Mouse (Mus musculus): Measurements from ENCODE around the gene Olfr15.

Gene Olfr15

DNA sequence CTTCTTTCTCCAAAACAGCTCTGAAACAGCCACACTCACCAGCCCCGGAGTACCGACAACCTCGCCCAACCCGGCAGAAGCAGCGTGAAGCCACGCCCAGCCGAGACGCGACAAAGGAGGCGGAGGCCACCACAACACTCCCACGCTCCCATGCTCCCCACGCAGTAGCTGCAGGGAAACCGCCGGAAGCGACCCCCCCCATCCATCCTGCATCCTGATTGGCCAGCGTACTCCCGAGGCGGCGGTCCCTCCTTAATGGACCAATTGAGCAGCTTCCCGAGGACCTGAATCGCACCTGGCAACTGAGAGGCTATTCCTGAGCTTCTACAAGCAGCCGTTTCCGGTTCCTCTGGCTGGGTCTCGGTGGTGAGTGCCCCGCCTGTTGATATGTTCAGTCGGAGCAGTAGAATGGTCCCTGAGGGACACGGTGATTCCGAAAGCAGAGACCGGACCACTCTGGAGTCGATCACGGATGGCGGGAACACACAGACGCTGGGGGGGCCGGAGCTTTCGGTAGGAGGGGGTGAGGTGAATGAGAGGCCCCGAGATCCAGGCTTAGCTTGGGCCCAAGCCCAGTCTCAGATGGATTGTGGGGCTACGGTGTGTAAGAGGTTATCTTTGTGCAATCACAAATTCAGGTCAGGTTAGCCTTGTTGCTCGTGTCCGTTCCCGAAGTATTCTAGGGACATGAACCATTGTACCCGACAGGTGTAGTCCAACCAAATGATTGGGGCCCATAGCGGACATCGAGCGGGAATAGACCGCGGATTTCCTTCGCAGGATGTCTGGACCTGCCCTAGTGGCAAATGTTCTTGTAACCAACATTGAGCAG lies 41.8 kb downstream of the Olfr15 start, which contains the start of gene Naa60:
Gene Naa60 (plus strand): TSS at position 160 of the 832 bp plus-strand sequence.
- in situ Hi-C loops (cut with MboI; ENCODE audit: low sequenced_read_pairs), result no loop called here

DNA sequence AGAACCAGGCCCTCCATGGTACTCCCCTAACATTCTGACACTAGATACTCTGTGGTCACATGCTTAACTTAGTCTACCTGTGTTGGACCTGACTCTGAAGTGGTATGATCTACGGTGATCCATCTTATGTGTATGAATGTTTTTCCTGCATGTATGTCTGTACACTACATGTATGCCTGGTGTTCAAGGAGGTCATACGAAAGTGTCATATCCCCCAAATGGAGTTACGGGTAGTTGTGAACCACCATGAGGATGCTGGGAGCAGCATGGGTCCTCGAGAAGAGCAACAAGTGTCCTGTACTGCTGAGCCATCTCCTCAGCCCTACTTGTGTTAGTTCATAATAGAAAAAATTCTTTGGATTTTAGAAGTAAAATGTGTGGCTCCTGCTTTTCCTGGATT lies 45.7 kb downstream of the Olfr15 start:
- in situ Hi-C loops (cut with MboI; ENCODE audit: low sequenced_read_pairs), result no loop called here

DNA sequence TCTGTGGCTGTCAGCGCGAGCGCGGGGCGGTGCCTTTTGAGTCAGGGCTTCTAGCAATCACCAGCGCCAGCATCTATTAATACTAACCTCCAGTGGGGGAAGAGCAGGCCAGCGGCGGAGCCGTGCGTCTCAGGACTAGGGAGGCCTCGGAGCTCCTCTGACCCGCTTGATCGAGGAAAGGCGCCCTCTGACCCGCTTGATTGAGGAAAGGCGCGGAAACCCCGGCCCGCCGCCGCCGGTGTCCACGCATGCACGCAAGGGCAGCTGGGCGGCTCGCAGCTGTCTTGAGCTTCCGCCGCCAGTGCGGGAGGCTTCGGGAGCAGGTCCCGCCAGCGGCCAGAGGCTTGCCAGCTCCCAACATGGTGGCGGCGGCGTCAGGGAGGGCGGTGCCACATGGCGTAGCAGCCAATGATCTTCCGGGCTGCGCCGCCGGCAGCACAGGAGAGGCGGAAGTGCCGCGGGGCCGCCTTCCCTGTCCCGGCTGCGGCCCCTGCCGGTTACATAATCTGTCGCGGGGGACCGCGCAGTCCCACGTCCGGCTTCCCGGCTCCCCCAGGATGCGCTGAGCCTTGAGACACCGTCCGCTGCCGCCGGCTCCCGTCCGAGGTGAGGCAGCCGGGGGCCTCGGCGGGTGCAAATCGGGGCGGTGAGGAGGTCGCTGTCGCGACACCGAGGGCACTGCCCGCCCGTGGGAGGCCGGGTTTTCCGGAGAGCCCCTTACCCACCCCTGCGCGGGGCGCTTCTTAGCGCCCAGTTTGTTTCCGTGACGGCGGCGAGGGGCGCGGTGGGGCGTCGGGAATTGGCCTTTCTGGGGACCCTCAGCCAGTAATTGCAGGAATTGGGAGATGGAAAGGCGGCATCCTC lies 53.8 kb downstream of the Olfr15 start, which contains the start of the genes Zfp597 and Gm20695:
Gene Zfp597 (minus strand): TSS at position 361 of the 864 bp plus-strand sequence.
Gene Gm20695 (plus strand): TSS at position 448 of the 864 bp plus-strand sequence.
- in situ Hi-C loops (cut with MboI; ENCODE audit: low sequenced_read_pairs), result no loop called here

DNA sequence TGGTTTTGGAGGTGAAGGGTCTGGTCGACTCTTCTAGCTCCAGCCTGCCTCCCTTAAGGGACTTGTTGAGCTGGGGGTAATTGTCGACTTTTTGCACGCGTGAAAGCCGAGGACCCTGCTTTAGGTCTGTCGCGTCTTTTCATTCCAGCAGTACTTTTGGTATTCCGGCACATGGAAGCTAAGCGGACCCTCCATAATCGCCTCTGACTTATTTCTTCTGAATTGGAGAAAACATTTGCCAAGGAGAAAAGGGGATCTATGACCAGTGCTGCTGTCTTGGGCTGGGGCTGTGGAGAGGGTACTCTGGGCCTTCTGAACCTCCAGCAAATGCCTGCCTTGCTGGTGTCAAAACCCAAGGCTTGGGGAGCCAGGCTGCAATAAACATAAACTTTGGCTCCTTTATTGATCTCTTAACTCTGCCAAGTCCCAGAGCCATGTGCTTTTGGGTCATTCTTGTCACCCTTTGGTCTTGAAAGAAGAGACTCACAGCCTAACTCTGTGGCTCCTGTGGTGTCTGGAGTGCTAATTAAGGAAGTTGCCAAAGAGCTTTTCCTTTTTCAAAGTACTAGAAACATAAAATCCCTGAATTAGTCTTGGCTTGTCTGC lies 54.5 kb downstream of the Olfr15 start:
- in situ Hi-C loops (cut with MboI; ENCODE audit: low sequenced_read_pairs), result no loop called here

DNA sequence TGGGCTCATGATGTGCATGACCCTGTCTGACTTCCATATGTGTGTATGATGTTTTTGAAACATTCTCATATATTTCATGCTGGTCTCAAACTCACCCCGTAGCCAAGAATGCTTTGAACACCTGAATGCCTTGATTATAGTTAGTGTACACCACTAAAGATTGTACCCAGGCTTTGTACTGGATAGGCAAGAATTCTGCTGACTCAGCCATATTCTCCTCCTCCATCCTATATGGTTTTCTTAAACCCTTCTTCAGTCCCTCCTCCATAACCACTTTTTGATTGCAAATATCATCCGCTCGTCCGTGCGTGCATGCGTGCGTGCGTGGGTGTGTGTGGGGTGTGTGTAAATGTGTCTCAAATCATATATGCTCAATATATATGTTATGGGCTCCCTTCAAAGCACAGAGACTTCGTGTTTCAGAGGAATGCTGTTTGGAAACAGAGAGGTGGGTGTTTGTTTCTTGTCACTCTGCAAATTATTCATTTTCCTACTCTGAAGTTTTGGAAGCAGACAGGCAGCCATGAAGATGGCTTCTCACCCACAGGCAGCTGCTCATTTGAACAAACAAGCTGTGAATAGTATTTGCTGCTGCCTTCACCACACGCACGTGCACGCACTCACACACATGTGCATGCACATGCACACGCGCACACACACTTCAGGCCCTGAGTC lies 61.1 kb downstream of the Olfr15 start:
- in situ Hi-C loops (cut with MboI; ENCODE audit: low sequenced_read_pairs), result no loop called here

DNA sequence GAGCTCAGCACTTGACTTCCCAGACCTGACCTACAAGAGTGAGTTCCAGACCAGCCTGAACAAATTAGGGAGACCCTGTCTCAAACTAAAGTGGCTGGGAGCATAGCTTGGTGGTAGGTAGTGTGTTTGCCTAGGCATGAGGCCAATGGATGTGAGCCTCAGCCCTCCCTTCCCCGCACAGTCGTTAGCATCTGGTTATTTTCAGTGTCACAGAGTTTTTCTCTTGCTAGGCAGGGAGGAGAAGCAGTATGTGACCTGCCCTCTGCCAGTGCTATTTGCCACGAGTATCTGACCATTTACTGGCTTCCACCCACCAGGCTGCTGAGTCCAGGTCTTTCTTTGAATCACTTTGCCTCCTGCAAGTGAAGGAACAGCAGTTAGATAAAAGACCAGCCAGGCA lies 63.1 kb downstream of the Olfr15 start:
- in situ Hi-C loops (cut with MboI; ENCODE audit: low sequenced_read_pairs), result no loop called here
